Mouse (Mus musculus) embryo, embryonic 9.5 days (tissue): Measurements from ENCODE around the gene Gm8693.
"Not testable (repeated sequence)": the region's sequence is repeated elsewhere in the genome, so short reads cannot be mapped to it uniquely, and the experiment has no call there.

Experiments used
- DNase-seq: peaks from one replicate; pipeline ENCODE4 v3.0.0-alpha.2; 2017; ENCODE audit errors: extremely low spot score

Gm8693 gene

GRCm38 (mm10) chr7:22692217-22692616 lies at the start of gene Gm8693:
Gene Gm8693 (minus strand): TSS chr7:22692317.
- not testable (repeated sequence) for DNase-seq

- not testable (repeated sequence) for DNase-seq
Measured at GRCm38 (mm10) chr7:22719610-22720009, 27.5 kb upstream of the Gm8693 start, which contains the start of gene Gm4567. Gene Gm4567 (minus strand): TSS chr7:22719710.

- not testable (repeated sequence) for DNase-seq
Measured at GRCm38 (mm10) chr7:22657718-22658117, 34.4 kb downstream of the Gm8693 start, which contains the start of gene Vmn1r155. Gene Vmn1r155 (plus strand): TSS chr7:22658018.
